Mouse (Mus musculus): ENCODE results near the gene Dnajc28. TPM values are rescaled to one million over a fixed set of nuclear protein-coding genes. Genes with fewer than 3 reads are reported as not detected.
A peak's percentile ranks its signal among the peaks of the same experiment; 100 is the strongest.
"Not testable (repeated sequence)": the region's sequence is repeated elsewhere in the genome, so short reads cannot be mapped to it uniquely, and the experiment has no call there.

Dnajc28 gene
- 0.47 and 1.3 TPM in 2 replicates for polyA plus RNA-seq (2012; rRNA removed)

DNA sequence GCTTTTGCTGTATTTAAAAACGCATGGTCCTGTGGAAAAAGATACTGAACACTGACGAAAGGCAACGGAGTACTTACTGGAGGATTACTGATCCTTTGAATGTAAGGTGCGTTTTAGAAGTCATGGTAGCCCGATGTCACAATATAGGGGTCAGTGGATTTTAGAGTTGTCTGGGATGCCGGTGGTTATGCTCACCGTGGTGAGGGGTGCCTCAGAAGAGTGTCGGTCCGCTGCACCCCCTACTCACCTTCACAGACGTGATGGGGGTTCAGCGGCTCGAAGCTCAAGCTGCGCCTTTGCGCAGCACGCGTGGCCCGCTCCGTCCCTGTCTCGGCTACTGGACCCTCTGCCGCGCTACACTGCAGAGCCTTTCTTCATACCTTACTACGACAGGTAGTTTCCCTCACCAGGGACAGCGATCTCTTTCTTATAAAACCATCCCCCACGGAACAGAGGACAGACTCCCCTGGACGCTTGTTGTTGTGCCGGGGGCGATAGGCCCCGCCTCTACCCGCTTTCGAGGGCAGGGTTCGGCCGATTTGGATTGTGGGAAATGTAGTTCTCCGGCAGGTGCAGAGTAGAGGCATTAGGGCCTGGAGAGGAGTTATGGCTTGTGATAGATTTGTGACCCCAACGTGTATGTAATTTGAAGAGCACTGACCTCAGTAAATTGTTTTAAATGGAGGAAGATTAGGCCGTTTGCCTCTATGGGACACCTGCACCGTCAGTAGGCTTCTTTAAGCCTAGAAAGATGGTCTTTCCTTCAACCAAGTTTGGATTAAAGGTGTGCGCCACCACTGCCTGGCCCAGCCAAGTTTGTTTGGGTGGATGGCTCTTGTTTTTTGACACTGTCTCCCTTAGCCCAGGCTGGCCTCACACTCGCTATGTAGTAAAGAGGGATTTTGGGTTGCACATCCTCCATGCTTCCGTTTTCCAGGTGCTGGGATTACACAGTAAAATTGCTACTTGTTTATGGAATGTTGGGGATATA is at the start of gene Dnajc28:
Gene Dnajc28 (minus strand): TSS at position 516 of the 991 bp plus-strand sequence.
- 11% methylated on average over 39 of the region's 39 CpGs for WGBS
- DNase-seq (ENCODE audit: low read depth, low spot score) = no peak

DNA sequence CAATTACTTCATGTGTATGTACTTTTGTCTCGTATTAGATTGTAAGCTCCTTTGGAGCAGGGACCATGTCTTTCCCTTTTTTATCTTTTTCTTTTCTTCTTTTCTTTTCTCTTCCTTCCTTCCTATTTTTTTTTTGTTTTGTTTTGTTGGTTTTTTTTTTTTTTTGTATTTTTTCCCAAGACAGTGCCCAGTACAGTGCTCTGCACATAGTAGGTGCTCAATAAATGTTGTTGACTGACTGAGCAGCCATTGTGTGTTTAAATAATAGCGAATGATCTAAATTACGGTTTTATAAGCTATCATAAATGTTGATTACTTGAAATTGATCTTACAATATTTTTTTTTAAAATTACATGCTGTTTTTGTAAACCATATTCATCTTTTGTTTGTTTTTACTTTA is 45.0 kb upstream of the Dnajc28 start:
- 65% methylated on average over 3 of the region's 3 CpGs for WGBS
- DNase-seq (ENCODE audit: low read depth, low spot score) = no peak

DNA sequence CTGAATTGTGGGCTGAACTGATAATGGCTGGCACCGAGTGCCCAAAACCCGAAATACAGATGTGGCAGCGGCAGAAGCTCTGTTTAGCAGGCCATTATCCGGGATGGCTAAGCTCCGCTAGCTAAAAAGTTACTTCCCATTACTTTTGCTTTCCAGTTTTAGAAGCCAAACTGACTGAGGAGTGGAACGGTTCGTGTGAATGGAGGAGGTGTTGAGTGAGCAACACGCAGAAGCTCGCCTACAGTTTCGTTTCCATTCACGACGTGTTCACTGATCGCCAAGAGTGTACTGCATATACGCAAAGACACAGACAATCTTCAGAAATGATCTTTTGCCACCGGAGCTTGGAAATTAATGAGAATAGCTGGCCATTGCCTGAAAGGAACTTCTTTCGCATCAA is 43.5 kb upstream of the Dnajc28 start:
- DNase-seq (ENCODE audit: low read depth, low spot score) = no peak
- 94% methylated on average over 16 of the region's 16 CpGs for WGBS

GRCm38 (mm10) chr16:91661397-91661796 is 42.6 kb upstream of the Dnajc28 start:
- WGBS = 61% methylated on average over 1 of the region's 1 CpGs
- DNase-seq (ENCODE audit: low read depth, low spot score) = no peak

GRCm38 (mm10) chr16:91659798-91660197 is 41.0 kb upstream of the Dnajc28 start:
- no peak for DNase-seq (ENCODE audit: low read depth, low spot score)
- WGBS = 97% methylated on average over 20 of the region's 20 CpGs

DNA sequence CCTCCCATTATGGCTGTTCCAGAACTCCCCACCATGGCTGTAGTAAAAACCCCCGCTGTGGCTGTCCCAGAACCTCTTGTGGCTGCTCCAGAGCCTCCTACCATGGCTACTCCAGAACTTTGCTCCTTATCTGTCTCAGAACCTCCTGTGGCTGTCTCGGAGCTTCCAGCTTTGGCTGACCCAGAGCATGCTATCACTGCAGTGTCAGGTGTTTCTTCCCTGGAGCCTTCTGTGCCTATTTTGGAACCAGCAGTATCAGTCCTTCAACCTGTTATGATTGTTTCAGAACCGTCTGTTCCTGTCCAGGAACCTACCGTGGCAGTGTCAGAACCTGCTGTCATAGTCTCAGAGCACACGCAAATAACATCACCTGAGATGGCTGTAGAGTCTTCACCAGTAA is 39.6 kb upstream of the Dnajc28 start:
- WGBS = 96% methylated on average over 5 of the region's 5 CpGs
- no peak for DNase-seq (ENCODE audit: low read depth, low spot score)

DNA sequence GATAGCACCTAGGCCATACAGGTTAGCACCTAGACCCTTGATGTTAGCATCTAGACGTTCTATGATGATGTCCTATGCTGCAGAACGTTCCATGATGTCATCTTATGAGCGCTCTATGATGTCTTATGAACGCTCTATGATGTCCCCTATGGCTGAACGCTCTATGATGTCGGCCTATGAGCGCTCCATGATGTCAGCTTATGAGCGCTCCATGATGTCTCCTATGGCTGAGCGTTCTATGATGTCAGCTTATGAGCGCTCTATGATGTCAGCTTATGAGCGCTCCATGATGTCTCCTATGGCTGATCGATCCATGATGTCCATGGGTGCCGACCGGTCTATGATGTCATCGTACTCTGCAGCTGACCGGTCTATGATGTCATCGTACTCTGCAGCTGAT is 38.5 kb upstream of the Dnajc28 start:
- 98% methylated on average over 17 of the region's 17 CpGs for WGBS
- DNase-seq (ENCODE audit: low read depth, low spot score) = no peak

GRCm38 (mm10) chr16:91655285-91655684 is 36.5 kb upstream of the Dnajc28 start:
- DNase-seq (ENCODE audit: low read depth, low spot score) = no peak
- WGBS = 95% methylated on average over 9 of the region's 9 CpGs

DNA sequence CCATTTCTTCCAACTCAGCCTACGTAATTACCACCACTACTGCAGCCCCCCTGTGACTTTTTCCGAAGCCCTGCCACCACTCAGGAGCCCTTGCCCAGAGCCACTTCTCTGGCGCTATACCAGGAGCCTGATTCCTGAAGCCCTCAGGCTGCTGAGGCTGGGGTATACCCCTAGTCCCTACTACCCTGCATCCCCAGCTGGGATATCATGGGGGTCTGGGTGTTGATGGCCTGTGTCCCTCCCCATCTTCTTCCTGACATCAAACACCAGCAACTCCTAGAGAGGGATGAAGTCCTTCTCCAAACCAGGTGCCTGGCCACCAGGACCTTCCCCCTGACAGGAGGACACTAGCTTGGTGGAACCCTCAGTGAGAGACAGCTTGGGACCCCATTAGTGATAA is 33.4 kb upstream of the Dnajc28 start:
- 94% methylated on average over 3 of the region's 3 CpGs for WGBS
- DNase-seq (ENCODE audit: low read depth, low spot score) = no peak

- no peak for DNase-seq (ENCODE audit: low read depth, low spot score)
Observed at GRCm38 (mm10) chr16:91649781-91650180, 31.0 kb upstream of the Dnajc28 start.

DNA sequence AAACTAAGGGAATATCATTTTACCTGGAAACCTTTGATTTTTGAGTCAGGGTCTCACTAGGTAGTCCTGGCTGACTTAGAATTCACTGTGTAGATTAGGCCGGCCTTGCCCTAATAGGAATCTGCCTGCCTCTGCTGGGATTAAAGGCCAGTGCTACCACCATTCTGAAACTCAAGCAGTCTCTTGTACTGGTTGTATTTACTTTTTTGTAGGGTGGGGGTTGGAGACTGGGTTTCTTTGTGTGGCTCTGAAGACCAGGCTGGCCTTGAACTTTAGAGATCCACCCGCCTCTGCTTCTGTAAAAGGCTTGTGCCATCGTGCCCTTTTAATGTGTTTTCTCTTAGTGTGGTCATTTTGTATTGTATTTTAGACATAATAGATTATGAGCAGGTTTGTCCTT is 30.4 kb upstream of the Dnajc28 start:
- WGBS = 14% methylated on average over 3 of the region's 3 CpGs
- DNase-seq (ENCODE audit: low read depth, low spot score) = no peak

DNA sequence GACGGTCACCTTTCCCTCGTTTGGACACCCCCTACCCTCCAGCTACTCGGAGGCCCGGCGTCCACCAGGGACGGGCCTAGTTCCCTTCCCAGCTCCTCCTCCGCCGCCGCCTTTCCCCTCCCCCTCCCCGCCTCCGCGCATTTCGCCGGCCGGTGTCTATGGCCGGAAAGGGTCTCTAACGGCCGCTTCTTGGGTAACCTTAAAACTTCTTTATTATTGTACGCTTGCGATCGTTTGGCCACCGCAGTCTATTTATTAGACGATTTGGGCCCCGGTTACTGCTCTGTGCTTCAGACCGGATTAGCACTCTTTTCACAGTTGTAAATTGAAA is 29.4 kb upstream of the Dnajc28 start:
- DNase-seq (ENCODE audit: low read depth, low spot score) = no peak
- under 1% methylated on average over 25 of the region's 25 CpGs for WGBS

- under 1% methylated on average over 70 of the region's 70 CpGs for WGBS
- DNase-seq (ENCODE audit: low read depth, low spot score) = peak; percentile 92
Observed at GRCm38 (mm10) chr16:91647461-91648219, 28.8 kb upstream of the Dnajc28 start, which contains the start of gene Son. TSS of gene Son (plus strand) at chr16:91647506.

GRCm38 (mm10) chr16:91646681-91647419 is 28.0 kb upstream of the Dnajc28 start, which contains the start of gene Gart:
TSS of gene Gart (minus strand) at chr16:91646952.
- 1% methylated on average over 59 of the region's 59 CpGs for WGBS
- peak; percentile 64 for DNase-seq (ENCODE audit: low read depth, low spot score)

- WGBS = 2% methylated on average over 11 of the region's 11 CpGs
- DNase-seq (ENCODE audit: low read depth, low spot score) = no peak
Observed at GRCm38 (mm10) chr16:91645995-91646602, 27.3 kb upstream of the Dnajc28 start.

DNA sequence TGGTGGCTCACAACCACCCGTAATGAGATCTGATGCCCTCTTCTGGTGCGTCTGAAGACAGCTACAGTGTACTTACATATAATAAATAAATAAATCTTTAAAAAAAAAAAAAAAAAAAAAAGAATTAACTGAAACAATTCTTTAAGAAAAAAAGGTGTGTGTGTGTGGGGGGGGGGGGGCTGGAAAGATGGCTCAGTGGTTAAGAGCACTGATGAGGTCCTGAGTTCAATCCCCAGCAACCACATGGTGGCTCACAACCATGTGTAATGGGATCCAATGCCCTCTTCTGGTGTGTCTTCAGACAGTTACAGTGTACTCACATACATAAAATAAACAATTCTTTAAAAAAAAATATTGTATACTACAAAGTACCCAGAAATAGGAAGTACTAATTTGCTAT is 26.6 kb upstream of the Dnajc28 start:
- DNase-seq (ENCODE audit: low read depth, low spot score) = not testable (repeated sequence)
- 0% methylated on average over 1 of the region's 2 CpGs for WGBS

DNA sequence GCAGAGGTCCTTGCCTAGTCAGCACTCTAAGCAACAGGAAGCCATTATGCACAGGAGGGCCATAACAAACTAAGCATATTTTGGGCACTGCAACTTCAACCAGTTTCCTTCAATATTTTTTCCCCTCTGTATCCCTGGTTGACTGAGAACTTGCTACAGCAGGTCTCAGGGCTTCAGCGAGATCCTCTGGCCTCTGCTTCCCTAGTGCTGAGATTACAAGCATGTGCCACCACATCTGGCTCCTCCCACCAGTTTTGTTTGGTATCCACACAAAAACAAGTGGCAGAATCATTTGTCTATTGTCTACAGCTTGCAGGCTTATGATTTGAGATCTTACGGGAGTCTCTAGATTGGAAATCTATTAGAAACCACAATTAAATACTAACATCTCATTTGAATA is 26.1 kb upstream of the Dnajc28 start:
- no peak for DNase-seq (ENCODE audit: low read depth, low spot score)

GRCm38 (mm10) chr16:91640171-91640570 is 21.3 kb upstream of the Dnajc28 start:
- 90% methylated on average over 8 of the region's 8 CpGs for WGBS
- no peak for DNase-seq (ENCODE audit: low read depth, low spot score)

More for the DNA sequence above, 26.1 kb upstream of the Dnajc28 start:
- 83% methylated on average over 2 of the region's 2 CpGs for WGBS

DNA sequence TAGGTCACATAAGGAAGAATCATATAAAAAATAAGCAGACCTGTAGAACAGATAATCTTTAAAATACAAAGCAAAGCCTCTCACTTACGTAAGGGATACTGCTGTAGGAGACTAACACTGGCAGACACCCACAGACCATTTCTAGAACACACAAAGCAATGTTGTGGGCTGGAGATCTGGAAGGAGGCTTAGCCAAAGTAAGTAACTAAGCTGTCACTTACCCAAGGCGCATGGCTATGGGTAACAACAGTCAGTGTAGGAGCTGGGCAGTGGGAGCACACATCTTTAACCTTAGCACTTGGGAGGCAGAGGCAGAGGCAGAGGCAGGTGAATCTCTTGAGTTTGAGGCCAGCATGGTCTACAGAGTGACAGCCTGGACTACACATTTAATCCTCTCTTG is 20.8 kb upstream of the Dnajc28 start:
- WGBS = 97% methylated on average over 2 of the region's 2 CpGs
- no peak for DNase-seq (ENCODE audit: low read depth, low spot score)

DNA sequence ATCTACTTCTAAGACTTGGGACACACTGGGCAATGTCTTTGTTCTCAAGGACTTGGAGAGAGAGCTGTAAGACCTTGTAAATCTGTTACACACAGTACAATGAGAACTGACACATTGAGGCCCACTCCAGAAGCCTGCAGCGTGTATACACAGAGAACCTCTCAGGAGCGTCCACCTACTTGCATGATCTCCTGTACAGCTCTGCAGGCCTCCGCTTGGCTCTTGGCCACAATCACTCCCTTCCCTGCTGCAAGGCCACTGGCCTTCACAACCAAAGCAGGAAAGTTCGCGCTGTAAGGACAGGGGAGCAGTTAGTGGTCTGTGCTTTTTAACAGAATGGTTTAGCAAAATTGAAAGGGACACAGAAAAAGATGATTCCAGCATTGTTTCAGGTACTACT is 20.3 kb upstream of the Dnajc28 start:
- no peak for DNase-seq (ENCODE audit: low read depth, low spot score)
- WGBS = 94% methylated on average over 5 of the region's 5 CpGs
